Mouse (Mus musculus) thymus, adult 2 months (tissue): ENCODE results near the gene Iqgap2.

Experiments
- CTCF ChIP-seq: fragments of 200-500 bp; IDR thresholded peaks from 2 replicates; pipeline ENCODE4 v1.5.1; 2012; ENCODE audit warnings: mild to moderate bottlenecking, control low read depth, low read length, moderate library complexity, borderline replicate concordance; ENCODE audit not compliant: control insufficient read depth, poor library complexity, insufficient read depth; ENCODE audit errors: extremely low read depth
- POLR2A ChIP-seq: fragments of 200-500 bp; IDR thresholded peaks from 2 replicates; pipeline ENCODE4 v1.6.1; 2012; ENCODE audit warnings: mild to moderate bottlenecking, low read length, control low read depth, moderate library complexity; ENCODE audit not compliant: control insufficient read depth, poor library complexity, insufficient read depth; ENCODE audit errors: extremely low read depth

GRCm38 (mm10) chr13:95633384-95633783 lies 258.3 kb downstream of the Iqgap2 start:
- no peak for TF ChIP-seq CTCF
- TF ChIP-seq POLR2A: no peak
